Mouse (Mus musculus): ENCODE results near the gene Sgo2b. TPM values are rescaled to one million over a fixed set of nuclear protein-coding genes. Genes with fewer than 3 reads are reported as not detected.
"Not testable (repeated sequence)": the region's sequence is repeated elsewhere in the genome, so short reads cannot be mapped to it uniquely, and the experiment has no call there.

Sgo2b gene
- polyA plus RNA-seq (2015; fragmentation: Nextera tagmentation; extraction: Ambion mirVana): 0.04 TPM in 1 of 2 replicates, not detected in the other

GRCm38 (mm10) chr8:63951626-63952377, at the start of gene Sgo2b:
Sgo2b (minus strand) TSS chr8:63952248.
- ATAC-seq: peak; percentile 36
- no peaks in the 10 kb centered on the region for H3K9me3 ChIP-seq (ENCODE audit: control insufficient read depth, low read length)
- no peaks in the 10 kb centered on the region for H3K36me3 ChIP-seq (ENCODE audit: control insufficient read depth, insufficient read depth, low read length)
- no peak within 1 kb of the TSS; the same call in 1 of the 2 replicates for H3K9ac ChIP-seq (ENCODE audit: low read depth, low read length)
- H3K4me3 ChIP-seq (ENCODE audit: low read length): peak within 1 kb of the TSS; percentile 27
- H3K27me3 ChIP-seq (replicated peaks; ENCODE audit: control insufficient read depth, insufficient read depth, low read length): no peaks in the 10 kb centered on the region
- WGBS: 17% methylated on average over 29 of the region's 30 CpGs
- no peaks in the 10 kb centered on the region for H3K4me1 ChIP-seq (ENCODE audit: control insufficient read depth, insufficient read depth, low read length)
- peak within 1 kb of the TSS; percentile 54 for H3K4me2 ChIP-seq (ENCODE audit: low read depth, low read length)
- no peak within 1 kb of the TSS for H3K27ac ChIP-seq (ENCODE audit: low read length)

DNA sequence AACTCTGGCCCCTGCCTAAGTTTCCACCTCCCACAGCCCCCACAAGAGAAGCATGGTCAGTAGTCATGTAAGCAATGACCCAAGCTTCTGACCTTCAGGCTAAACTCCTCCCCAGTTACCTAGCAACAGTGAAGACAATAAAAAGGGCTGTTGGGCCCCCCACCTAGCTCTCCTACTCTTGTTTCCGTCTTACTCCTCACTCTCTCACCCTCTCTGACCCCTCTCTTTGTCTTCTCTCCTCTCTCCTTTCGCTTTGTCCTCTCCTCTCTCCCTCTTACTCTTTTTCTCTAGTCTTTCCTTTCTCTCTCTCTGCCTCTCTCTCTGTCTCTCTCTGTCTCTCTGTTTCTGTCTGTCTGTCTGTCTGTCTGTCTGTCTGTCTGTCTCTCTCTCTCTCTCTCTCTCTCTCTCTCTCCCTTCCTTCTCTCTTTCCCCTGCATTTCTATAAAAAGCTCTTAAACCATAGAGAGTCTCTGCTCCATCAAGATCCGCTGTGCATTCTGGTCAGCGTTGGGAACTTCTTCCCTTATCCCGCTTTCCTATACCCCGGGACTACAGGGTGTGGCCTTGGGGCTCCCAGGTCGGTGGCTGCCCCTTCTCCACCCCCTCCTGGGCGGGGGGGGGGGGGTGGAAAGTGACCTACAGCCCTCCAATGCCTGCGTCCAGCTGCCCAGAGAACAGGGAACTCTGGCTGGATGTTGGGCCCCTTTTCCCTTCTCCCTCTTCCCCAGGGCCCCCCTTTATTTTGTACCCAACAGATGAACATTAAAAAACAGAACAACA, 18.8 kb upstream of the Sgo2b start:
- not testable (repeated sequence) for H3K9me3 ChIP-seq (ENCODE audit: control insufficient read depth, low read length); H3K27me3 ChIP-seq (replicated peaks; ENCODE audit: control insufficient read depth, insufficient read depth, low read length); H3K27ac ChIP-seq (ENCODE audit: low read length); H3K4me1 ChIP-seq (ENCODE audit: control insufficient read depth, insufficient read depth, low read length); H3K4me3 ChIP-seq (ENCODE audit: low read length); H3K36me3 ChIP-seq (ENCODE audit: control insufficient read depth, insufficient read depth, low read length); H3K4me2 ChIP-seq (ENCODE audit: low read depth, low read length); ATAC-seq; H3K9ac ChIP-seq (ENCODE audit: low read depth, low read length)
- WGBS: 52% methylated on average over 9 of the region's 9 CpGs

- Histone ChIP-seq H3K27me3 (replicated peaks; ENCODE audit: control insufficient read depth, insufficient read depth, low read length) (no peaks in the 10 kb centered on the region), H3K4me1 (ENCODE audit: control insufficient read depth, insufficient read depth, low read length) (no peaks in the 10 kb centered on the region), H3K9ac (ENCODE audit: low read depth, low read length) (no peak overlapping the region), H3K27ac (ENCODE audit: low read length) (no peak overlapping the region), H3K4me2 (ENCODE audit: low read depth, low read length) (no peak overlapping the region), H3K36me3 (ENCODE audit: control insufficient read depth, insufficient read depth, low read length) (no peaks in the 10 kb centered on the region), H3K9me3 (ENCODE audit: control insufficient read depth, low read length) (no peaks in the 10 kb centered on the region), H3K4me3 (ENCODE audit: low read length) (no peak overlapping the region)
- peak; percentile 87 for ATAC-seq
- WGBS: 77% methylated on average over 3 of the region's 3 CpGs
These were observed 9.2 kb upstream of the Sgo2b start for GRCm38 (mm10) chr8:63961032-63961785.

DNA sequence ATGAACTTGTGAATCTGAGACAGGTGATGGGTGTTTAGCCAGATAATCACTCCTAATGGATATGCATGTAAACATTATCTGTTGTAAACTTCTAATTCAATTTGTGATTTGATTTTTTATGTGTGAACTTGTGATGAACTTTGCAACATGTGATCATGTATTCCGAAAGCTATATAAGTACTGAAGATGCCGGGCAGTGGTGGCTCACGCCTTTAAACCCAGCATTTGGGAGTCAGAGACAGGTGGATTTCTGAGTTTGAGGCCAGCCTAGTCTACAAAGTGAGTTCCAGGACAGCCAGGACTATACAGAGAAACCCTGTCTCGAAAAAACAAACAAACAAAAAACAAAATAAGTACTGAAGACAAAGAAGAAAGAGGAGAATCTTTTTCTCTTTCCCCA, 1.8 kb upstream of the Sgo2b start:
- H3K4me1 ChIP-seq (ENCODE audit: control insufficient read depth, insufficient read depth, low read length); H3K27me3 ChIP-seq (replicated peaks; ENCODE audit: control insufficient read depth, insufficient read depth, low read length); H3K9me3 ChIP-seq (ENCODE audit: control insufficient read depth, low read length); H3K9ac ChIP-seq (ENCODE audit: low read depth, low read length); H3K4me2 ChIP-seq (ENCODE audit: low read depth, low read length); H3K27ac ChIP-seq (ENCODE audit: low read length); H3K4me3 ChIP-seq (ENCODE audit: low read length); H3K36me3 ChIP-seq (ENCODE audit: control insufficient read depth, insufficient read depth, low read length): not testable (repeated sequence)
- peak; percentile 76 for ATAC-seq
- WGBS: 62% methylated on average over 4 of the region's 4 CpGs

DNA sequence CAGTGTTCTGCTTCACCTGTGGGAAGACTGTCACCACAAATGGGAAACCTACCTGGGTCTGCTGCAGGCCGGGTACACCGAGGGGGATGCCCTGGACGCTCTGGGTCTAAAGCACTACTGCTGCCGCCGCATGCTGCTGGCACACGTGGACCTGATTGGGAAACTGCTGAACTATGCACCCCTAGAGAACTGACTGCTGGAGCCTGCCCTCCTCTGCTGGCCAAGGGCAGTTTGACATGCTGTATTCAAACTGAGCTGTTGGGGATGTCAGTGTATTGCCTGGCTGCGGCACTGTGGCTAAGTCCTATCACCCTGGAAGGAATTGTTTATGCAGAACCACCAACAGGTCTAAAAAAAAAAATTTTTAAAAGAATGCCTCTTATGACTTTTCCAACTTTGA, 18.9 kb downstream of the Sgo2b start:
- no peak overlapping the region for H3K4me3 ChIP-seq (ENCODE audit: low read length)
- no peaks in the 10 kb centered on the region for H3K9me3 ChIP-seq (ENCODE audit: control insufficient read depth, low read length)
- 77% methylated on average over 7 of the region's 7 CpGs for WGBS
- no peak overlapping the region for H3K9ac ChIP-seq (ENCODE audit: low read depth, low read length)
- H3K36me3 ChIP-seq (ENCODE audit: control insufficient read depth, insufficient read depth, low read length): no peaks in the 10 kb centered on the region
- H3K4me2 ChIP-seq (ENCODE audit: low read depth, low read length): no peak overlapping the region
- H3K27me3 ChIP-seq (replicated peaks; ENCODE audit: control insufficient read depth, insufficient read depth, low read length): no peaks in the 10 kb centered on the region
- H3K27ac ChIP-seq (ENCODE audit: low read length): no peak overlapping the region
- ATAC-seq: no peak
- H3K4me1 ChIP-seq (ENCODE audit: control insufficient read depth, insufficient read depth, low read length): no peaks in the 10 kb centered on the region

GRCm38 (mm10) chr8:63929301-63930097, 22.5 kb downstream of the Sgo2b start:
- 80% methylated on average over 3 of the region's 3 CpGs for WGBS
- Histone ChIP-seq H3K4me2 (ENCODE audit: low read depth, low read length) (no peak overlapping the region), H3K9ac (ENCODE audit: low read depth, low read length) (no peak overlapping the region), H3K27ac (ENCODE audit: low read length) (no peak overlapping the region), H3K4me3 (ENCODE audit: low read length) (no peak overlapping the region), H3K4me1 (ENCODE audit: control insufficient read depth, insufficient read depth, low read length) (no peaks in the 10 kb centered on the region), H3K36me3 (ENCODE audit: control insufficient read depth, insufficient read depth, low read length) (no peaks in the 10 kb centered on the region), H3K27me3 (replicated peaks; ENCODE audit: control insufficient read depth, insufficient read depth, low read length) (no peaks in the 10 kb centered on the region), H3K9me3 (ENCODE audit: control insufficient read depth, low read length) (no peaks in the 10 kb centered on the region)
- ATAC-seq: no peak

GRCm38 (mm10) chr8:63921257-63921960, 30.6 kb downstream of the Sgo2b start:
- Histone ChIP-seq H3K36me3 (ENCODE audit: control insufficient read depth, insufficient read depth, low read length) (no peaks in the 10 kb centered on the region), H3K4me1 (ENCODE audit: control insufficient read depth, insufficient read depth, low read length) (0 out of 2 replicates have a peak, but pooled peaks cover 4% of the 10 kb centered on the region), H3K27me3 (replicated peaks; ENCODE audit: control insufficient read depth, insufficient read depth, low read length) (no peaks in the 10 kb centered on the region), H3K4me3 (ENCODE audit: low read length) (no peak overlapping the region), H3K9ac (ENCODE audit: low read depth, low read length) (no peak overlapping the region), H3K4me2 (ENCODE audit: low read depth, low read length) (no peak overlapping the region), H3K27ac (ENCODE audit: low read length) (no peak overlapping the region), H3K9me3 (ENCODE audit: control insufficient read depth, low read length) (no peaks in the 10 kb centered on the region)
- WGBS: 38% methylated on average over 4 of the region's 4 CpGs
- peak; percentile 63 for ATAC-seq

- H3K9ac ChIP-seq (ENCODE audit: low read depth, low read length): no peak overlapping the region
- 55% methylated on average over 2 of the region's 2 CpGs for WGBS
- H3K4me3 ChIP-seq (ENCODE audit: low read length): no peak overlapping the region
- no peak overlapping the region for H3K4me2 ChIP-seq (ENCODE audit: low read depth, low read length)
- H3K9me3 ChIP-seq (ENCODE audit: control insufficient read depth, low read length): no peaks in the 10 kb centered on the region
- H3K36me3 ChIP-seq (ENCODE audit: control insufficient read depth, insufficient read depth, low read length): no peaks in the 10 kb centered on the region
- H3K27ac ChIP-seq (ENCODE audit: low read length): no peak overlapping the region
- H3K4me1 ChIP-seq (ENCODE audit: control insufficient read depth, insufficient read depth, low read length): no peaks in the 10 kb centered on the region
- no peaks in the 10 kb centered on the region for H3K27me3 ChIP-seq (replicated peaks; ENCODE audit: control insufficient read depth, insufficient read depth, low read length)
- ATAC-seq: peak; percentile 82
These were observed 57.0 kb downstream of the Sgo2b start for GRCm38 (mm10) chr8:63895096-63895495.
